Mouse (Mus musculus): ENCODE measurements around the gene Cenpm. TPM values are rescaled to one million over a fixed set of nuclear protein-coding genes. Genes with fewer than 3 reads are reported as not detected.
"Not testable (repeated sequence)": the region's sequence is repeated elsewhere in the genome, so short reads cannot be mapped to it uniquely, and the experiment has no call there.

Gene Cenpm
- polyA plus RNA-seq, 1 experiment from 2014 or later, result 24.0 TPM

DNA sequence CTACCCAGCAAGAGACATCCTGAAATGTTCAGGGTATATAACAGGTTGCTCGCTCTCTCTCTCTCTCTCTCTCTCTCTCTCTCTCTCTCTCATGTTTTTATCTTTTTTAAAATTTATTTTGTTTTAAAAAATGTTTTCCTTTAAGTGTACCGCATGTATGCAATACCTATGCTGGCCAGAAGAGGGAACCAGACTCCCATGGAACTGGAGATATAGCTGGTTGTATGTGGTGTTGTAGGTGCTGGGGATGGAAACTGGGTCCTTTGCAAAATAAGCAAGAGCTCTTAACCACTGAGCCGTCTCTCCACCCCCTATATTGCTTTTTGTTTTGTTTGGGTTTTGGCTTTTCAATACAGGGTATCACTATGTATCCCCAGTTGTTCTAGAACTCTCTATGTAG, 7.0 kb upstream of the Cenpm start:
- no peaks in the 10 kb centered on the region for H3K9me3 ChIP-seq (ENCODE audit: control insufficient read depth, low read length)
- H3K27me3 ChIP-seq (replicated peaks; ENCODE audit: control insufficient read depth, insufficient read depth, low read length), result no peaks in the 10 kb centered on the region
- no peak overlapping the region for H3K9ac ChIP-seq (ENCODE audit: low read depth, low read length)
- no peak for ATAC-seq
- H3K27ac ChIP-seq (ENCODE audit: low read depth, low read length), result no peak overlapping the region
- no peaks in the 10 kb centered on the region for H3K36me3 ChIP-seq (ENCODE audit: control insufficient read depth, insufficient read depth, low read length)
- no peak overlapping the region for H3K4me2 ChIP-seq (ENCODE audit: low read length)
- 97% methylated on average over 3 of the region's 3 CpGs for WGBS
- H3K4me3 ChIP-seq (ENCODE audit: low read length), result no peak overlapping the region
- H3K4me1 ChIP-seq (ENCODE audit: control insufficient read depth, insufficient read depth, low read depth, low read length), result peaks cover 11% of the 10 kb centered on the region

GRCm38 (mm10) chr15:82247131-82247776, 2.7 kb upstream of the Cenpm start:
- Histone ChIP-seq H3K9ac (ENCODE audit: low read depth, low read length) (no peak overlapping the region), H3K4me3 (ENCODE audit: low read length) (no peak overlapping the region), H3K4me1 (ENCODE audit: control insufficient read depth, insufficient read depth, low read depth, low read length) (peaks cover 7% of the 10 kb centered on the region), H3K27me3 (replicated peaks; ENCODE audit: control insufficient read depth, insufficient read depth, low read length) (no peaks in the 10 kb centered on the region), H3K36me3 (ENCODE audit: control insufficient read depth, insufficient read depth, low read length) (no peaks in the 10 kb centered on the region), H3K9me3 (ENCODE audit: control insufficient read depth, low read length) (no peaks in the 10 kb centered on the region), H3K4me2 (ENCODE audit: low read length) (no peak overlapping the region), H3K27ac (ENCODE audit: low read depth, low read length) (no peak overlapping the region)
- WGBS, result 75% methylated on average over 3 of the region's 3 CpGs
- no peak for ATAC-seq

DNA sequence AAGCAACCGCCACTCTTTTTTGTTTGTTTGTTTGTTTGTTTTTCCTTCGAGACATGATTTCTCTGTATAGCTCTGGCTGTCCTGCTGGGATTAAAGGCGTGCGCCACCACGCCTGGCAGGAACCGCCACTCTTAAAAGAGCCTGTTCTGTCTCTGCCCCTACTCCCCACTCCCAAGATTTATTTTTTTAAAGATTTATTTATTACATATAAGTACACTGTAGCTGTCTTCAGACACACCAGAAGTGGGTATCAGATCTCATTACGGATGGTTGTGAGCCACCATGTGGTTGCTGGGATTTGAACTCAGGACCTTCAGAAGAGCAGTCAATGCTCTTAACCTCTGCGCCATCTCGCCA, 235 bp upstream of the Cenpm start:
- Histone ChIP-seq H3K4me3 (ENCODE audit: low read length) (peak overlapping the region; percentile 88), H3K4me2 (ENCODE audit: low read length) (peak overlapping the region; percentile 75), H3K9ac (ENCODE audit: low read depth, low read length) (peak overlapping the region; percentile 65)
- not testable (repeated sequence) for H3K36me3 ChIP-seq (ENCODE audit: control insufficient read depth, insufficient read depth, low read length); H3K4me1 ChIP-seq (ENCODE audit: control insufficient read depth, insufficient read depth, low read depth, low read length); H3K27ac ChIP-seq (ENCODE audit: low read depth, low read length); H3K27me3 ChIP-seq (replicated peaks; ENCODE audit: control insufficient read depth, insufficient read depth, low read length); ATAC-seq; H3K9me3 ChIP-seq (ENCODE audit: control insufficient read depth, low read length)
- WGBS, result 23% methylated on average over 9 of the region's 9 CpGs

DNA sequence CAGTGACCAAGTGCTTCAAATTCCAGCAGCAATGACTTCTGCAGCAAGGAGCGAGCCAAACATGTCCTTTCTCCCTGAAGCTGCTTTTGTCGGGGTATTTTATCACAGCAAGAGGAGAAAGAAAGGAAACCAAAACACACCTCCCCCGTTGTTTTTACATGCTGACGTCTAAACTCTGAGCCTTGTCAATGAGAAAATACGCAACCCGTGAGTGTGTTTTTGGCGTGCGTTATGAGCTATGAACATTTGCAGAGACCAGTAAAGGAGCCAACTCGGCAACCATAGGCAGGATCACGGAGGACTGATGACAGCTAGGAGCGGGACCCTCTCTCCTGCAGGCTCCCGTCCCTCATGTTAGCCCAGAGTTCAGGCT, 820 bp downstream of the Cenpm start:
- H3K4me2 ChIP-seq (ENCODE audit: low read length), result peak overlapping the region; percentile 75
- H3K36me3 ChIP-seq (ENCODE audit: control insufficient read depth, insufficient read depth, low read length), result no peaks in the 10 kb centered on the region
- H3K4me3 ChIP-seq (ENCODE audit: low read length), result peak overlapping the region; percentile 88
- peaks cover 7% of the 10 kb centered on the region for H3K4me1 ChIP-seq (ENCODE audit: control insufficient read depth, insufficient read depth, low read depth, low read length)
- no peak for ATAC-seq
- H3K9ac ChIP-seq (ENCODE audit: low read depth, low read length), result peak overlapping the region; percentile 65
- WGBS, result 7% methylated on average over 12 of the region's 12 CpGs
- H3K27me3 ChIP-seq (replicated peaks; ENCODE audit: control insufficient read depth, insufficient read depth, low read length), result no peaks in the 10 kb centered on the region
- no peak overlapping the region for H3K27ac ChIP-seq (ENCODE audit: low read depth, low read length)
- no peaks in the 10 kb centered on the region for H3K9me3 ChIP-seq (ENCODE audit: control insufficient read depth, low read length)

DNA sequence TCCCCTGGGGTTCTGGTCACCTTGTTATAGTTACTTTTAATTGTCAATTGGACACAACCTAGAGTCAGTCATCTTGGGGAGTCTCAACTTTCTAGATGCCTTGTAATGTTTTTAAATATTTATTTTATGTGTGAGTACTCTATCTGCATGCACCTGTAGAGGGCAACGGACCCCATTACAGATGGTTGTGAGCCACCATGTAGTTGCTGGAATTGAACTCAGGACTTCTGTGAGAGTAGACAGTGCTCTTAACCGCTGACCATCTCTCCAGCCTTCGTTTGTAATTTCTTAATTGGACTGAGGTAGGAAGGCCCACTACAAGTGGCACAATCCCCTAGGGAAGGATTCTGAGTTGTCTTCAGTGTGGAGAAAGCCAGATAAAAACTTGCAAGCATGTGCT, 1.2 kb downstream of the Cenpm start:
- ATAC-seq, result no peak
- Histone ChIP-seq H3K9me3 (ENCODE audit: control insufficient read depth, low read length) (no peaks in the 10 kb centered on the region), H3K9ac (ENCODE audit: low read depth, low read length) (no peak overlapping the region), H3K4me1 (ENCODE audit: control insufficient read depth, insufficient read depth, low read depth, low read length) (peaks cover 7% of the 10 kb centered on the region), H3K27me3 (replicated peaks; ENCODE audit: control insufficient read depth, insufficient read depth, low read length) (no peaks in the 10 kb centered on the region), H3K36me3 (ENCODE audit: control insufficient read depth, insufficient read depth, low read length) (no peaks in the 10 kb centered on the region), H3K4me2 (ENCODE audit: low read length) (peak overlapping the region; percentile 75), H3K4me3 (ENCODE audit: low read length) (peak overlapping the region; percentile 88), H3K27ac (ENCODE audit: low read depth, low read length) (no peak overlapping the region)
- WGBS, result 76% methylated on average over 3 of the region's 3 CpGs

- WGBS, result 21% methylated on average over 5 of the region's 5 CpGs
- no peaks in the 10 kb centered on the region for H3K9me3 ChIP-seq (ENCODE audit: control insufficient read depth, low read length)
- peak; percentile 81 for ATAC-seq
- H3K27me3 ChIP-seq (replicated peaks; ENCODE audit: control insufficient read depth, insufficient read depth, low read length), result no peaks in the 10 kb centered on the region
- H3K4me3 ChIP-seq (ENCODE audit: low read length), result no peak overlapping the region
- no peak overlapping the region for H3K4me2 ChIP-seq (ENCODE audit: low read length)
- H3K4me1 ChIP-seq (ENCODE audit: control insufficient read depth, insufficient read depth, low read depth, low read length), result peaks cover 7% of the 10 kb centered on the region
- no peak overlapping the region for H3K9ac ChIP-seq (ENCODE audit: low read depth, low read length)
- no peaks in the 10 kb centered on the region for H3K36me3 ChIP-seq (ENCODE audit: control insufficient read depth, insufficient read depth, low read length)
- no peak overlapping the region for H3K27ac ChIP-seq (ENCODE audit: low read depth, low read length)
Observed at GRCm38 (mm10) chr15:82236565-82236964, 8.0 kb downstream of the Cenpm start.

- no peak for ATAC-seq
- Histone ChIP-seq H3K4me3 (ENCODE audit: low read length) (no peak overlapping the region), H3K27me3 (replicated peaks; ENCODE audit: control insufficient read depth, insufficient read depth, low read length) (no peaks in the 10 kb centered on the region), H3K9ac (ENCODE audit: low read depth, low read length) (no peak overlapping the region), H3K9me3 (ENCODE audit: control insufficient read depth, low read length) (no peaks in the 10 kb centered on the region), H3K4me1 (ENCODE audit: control insufficient read depth, insufficient read depth, low read depth, low read length) (peaks cover 8% of the 10 kb centered on the region), H3K4me2 (ENCODE audit: low read length) (no peak overlapping the region), H3K36me3 (ENCODE audit: control insufficient read depth, insufficient read depth, low read length) (no peaks in the 10 kb centered on the region), H3K27ac (ENCODE audit: low read depth, low read length) (no peak overlapping the region)
- 78% methylated on average over 10 of the region's 10 CpGs for WGBS
Observed at GRCm38 (mm10) chr15:82235661-82236060, 8.9 kb downstream of the Cenpm start.

GRCm38 (mm10) chr15:82232651-82233050, 11.9 kb downstream of the Cenpm start:
- no peaks in the 10 kb centered on the region for H3K9me3 ChIP-seq (ENCODE audit: control insufficient read depth, low read length)
- WGBS, result 66% methylated on average over 4 of the region's 4 CpGs
- H3K27me3 ChIP-seq (replicated peaks; ENCODE audit: control insufficient read depth, insufficient read depth, low read length), result no peaks in the 10 kb centered on the region; the same call in 1 of the 2 replicates
- H3K27ac ChIP-seq (ENCODE audit: low read depth, low read length), result no peak overlapping the region
- H3K4me2 ChIP-seq (ENCODE audit: low read length), result no peak overlapping the region
- no peak for ATAC-seq
- H3K36me3 ChIP-seq (ENCODE audit: control insufficient read depth, insufficient read depth, low read length), result no peaks in the 10 kb centered on the region
- H3K4me1 ChIP-seq (ENCODE audit: control insufficient read depth, insufficient read depth, low read depth, low read length), result peaks cover 8% of the 10 kb centered on the region
- no peak overlapping the region for H3K4me3 ChIP-seq (ENCODE audit: low read length)
- H3K9ac ChIP-seq (ENCODE audit: low read depth, low read length), result no peak overlapping the region

DNA sequence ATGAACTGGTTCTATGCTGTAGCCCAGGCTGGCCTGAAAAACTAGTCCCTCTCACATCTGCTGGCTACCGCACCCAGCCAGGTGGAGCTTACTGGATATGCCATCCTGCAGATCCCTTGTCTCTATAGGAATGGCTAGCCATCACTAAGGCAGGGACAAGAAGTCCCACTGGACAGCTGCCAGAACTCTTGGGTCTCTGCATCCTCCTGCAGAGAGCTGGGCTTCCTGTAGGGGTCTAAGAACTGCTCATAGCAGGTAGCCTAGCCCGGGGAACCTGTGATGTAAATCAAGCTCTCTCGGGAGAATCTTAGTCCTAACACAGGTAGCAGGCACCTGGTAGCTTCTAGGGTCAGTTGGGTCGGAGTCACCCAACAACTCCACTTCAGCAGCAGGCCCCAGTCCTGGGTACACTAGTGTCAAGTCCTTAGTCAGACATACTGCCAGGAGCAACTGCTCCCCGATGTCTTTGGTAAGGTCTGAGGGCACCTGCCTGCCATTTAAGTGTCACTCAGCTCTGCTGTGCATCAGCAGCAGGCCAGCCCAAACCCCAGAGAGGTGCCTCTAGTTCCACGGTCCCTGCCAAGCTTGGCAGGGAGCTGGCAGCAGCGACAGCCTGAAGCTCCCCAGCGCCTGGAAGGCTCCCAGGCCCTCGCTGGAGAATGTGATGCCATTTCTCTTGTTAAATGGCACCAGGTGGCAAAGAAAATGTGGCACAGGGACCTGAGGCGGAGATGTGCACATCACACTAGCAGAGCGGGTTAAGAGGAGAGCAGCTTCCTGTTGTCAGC, 12.8 kb downstream of the Cenpm start:
- Histone ChIP-seq H3K27me3 (replicated peaks; ENCODE audit: control insufficient read depth, insufficient read depth, low read length) (no peaks in the 10 kb centered on the region; the same call in 1 of the 2 replicates), H3K9me3 (ENCODE audit: control insufficient read depth, low read length) (no peaks in the 10 kb centered on the region), H3K4me2 (ENCODE audit: low read length) (no peak overlapping the region), H3K4me1 (ENCODE audit: control insufficient read depth, insufficient read depth, low read depth, low read length) (peaks cover 8% of the 10 kb centered on the region), H3K4me3 (ENCODE audit: low read length) (no peak overlapping the region), H3K36me3 (ENCODE audit: control insufficient read depth, insufficient read depth, low read length) (no peaks in the 10 kb centered on the region), H3K9ac (ENCODE audit: low read depth, low read length) (no peak overlapping the region), H3K27ac (ENCODE audit: low read depth, low read length) (no peak overlapping the region)
- 50% methylated on average over 11 of the region's 11 CpGs for WGBS
- ATAC-seq, result no peak
